Mouse (Mus musculus): ENCODE data around the gene Pcdh11x. TPM values are rescaled to one million over a fixed set of nuclear protein-coding genes. Genes with fewer than 3 reads are reported as not detected.

Gene Pcdh11x
- total RNA-seq, 2 experiments from 2014 or later: 0.19 to 0.43 TPM

Other genes starting within 250 kb of the Pcdh11x start
- not detected for gene H2afb3, start 22.8 kb downstream of the Pcdh11x start, total RNA-seq (2021)

Data from gastrocnemius, adult 18-20 months (tissue).